Mouse (Mus musculus): ENCODE data around the gene Gm17655. TPM values are rescaled to one million over a fixed set of nuclear protein-coding genes. Genes with fewer than 3 reads are reported as not detected.
A peak's percentile ranks its signal among the peaks of the same experiment; 100 is the strongest.
"Not testable (repeated sequence)": the region's sequence is repeated elsewhere in the genome, so short reads cannot be mapped to it uniquely, and the experiment has no call there.

Gm17655 gene
- 5.5 and 6.4 TPM in 2 replicates for polyA plus RNA-seq (2014; fragmentation: Nextera tagmentation; extraction: Ambion mirVana)

DNA sequence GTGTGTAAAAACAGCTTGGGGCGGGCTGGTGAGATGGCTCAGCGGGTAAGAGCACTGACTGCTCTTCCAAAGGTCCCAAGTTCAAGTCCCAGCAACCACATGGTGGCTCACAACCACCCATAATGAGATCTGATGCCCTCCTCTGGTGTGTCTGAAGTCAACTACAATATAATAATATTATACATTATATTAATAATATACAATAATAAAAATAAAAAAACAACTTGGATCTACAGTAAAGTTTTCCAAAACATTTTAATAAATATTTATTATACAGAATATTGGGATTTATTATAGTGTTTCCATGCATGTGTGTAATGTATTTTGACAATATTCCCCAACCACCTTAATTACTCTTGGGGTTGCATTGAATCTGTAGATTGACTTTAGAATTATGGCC is at the start of gene Gm17655:
Gm17655 (minus strand) TSS at position 101 of the 400 bp plus-strand sequence.
- not testable (repeated sequence) for H3K9me3 ChIP-seq (ENCODE audit: control insufficient read depth, low read length); H3K36me3 ChIP-seq (ENCODE audit: control insufficient read depth, insufficient read depth, low read length); ATAC-seq (ENCODE audit: low FRiP score); H3K27ac ChIP-seq (ENCODE audit: low read depth, low read length); H3K4me3 ChIP-seq (ENCODE audit: low read depth, low read length); H3K9ac ChIP-seq (ENCODE audit: low read depth, low read length); H3K27me3 ChIP-seq (ENCODE audit: control insufficient read depth, insufficient read depth, low read length); DNase-seq (ENCODE audit: low spot score); H3K4me2 ChIP-seq (replicated peaks; ENCODE audit: low read depth, low read length); H3K4me1 ChIP-seq (replicated peaks; ENCODE audit: control insufficient read depth, insufficient read depth, low read length)
- 80% methylated on average over 2 of the region's 2 CpGs for WGBS

DNA sequence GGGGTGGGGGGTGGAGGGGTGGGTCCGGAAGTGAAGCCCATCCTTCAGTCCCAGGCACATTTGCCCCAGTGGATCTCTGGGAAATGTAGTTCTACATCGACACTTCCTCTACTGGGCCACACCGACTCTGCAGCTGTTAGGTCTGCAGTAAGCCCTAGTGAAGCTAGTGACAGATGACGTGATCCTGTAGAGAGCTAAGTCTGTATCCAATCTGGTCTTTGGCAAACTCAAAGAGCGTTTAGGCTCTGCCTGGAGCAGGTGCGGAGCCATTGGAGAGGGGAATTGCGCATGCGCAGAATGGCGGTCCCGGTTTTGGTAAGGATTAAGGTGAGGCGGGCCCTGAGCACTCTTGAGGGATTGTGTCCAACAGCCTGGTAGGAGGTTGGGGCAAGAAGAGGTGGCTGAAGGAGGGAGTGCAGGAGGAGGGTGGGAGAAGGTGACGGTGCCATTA is 37.7 kb upstream of the Gm17655 start, which contains the start of gene Zfp605:
Zfp605 (plus strand) TSS at position 102 of the 451 bp plus-strand sequence.
- Histone ChIP-seq H3K4me3 (ENCODE audit: low read depth, low read length) (peak within 1 kb of the TSS; percentile 53), H3K4me2 (replicated peaks; ENCODE audit: low read depth, low read length) (peak within 1 kb of the TSS; percentile 66), H3K9me3 (ENCODE audit: control insufficient read depth, low read length) (no peaks in the 10 kb centered on the region), H3K27ac (ENCODE audit: low read depth, low read length) (peak within 1 kb of the TSS; percentile 77), H3K27me3 (ENCODE audit: control insufficient read depth, insufficient read depth, low read length) (no peaks in the 10 kb centered on the region), H3K36me3 (ENCODE audit: control insufficient read depth, insufficient read depth, low read length) (peaks cover 10% of the 10 kb centered on the region), H3K4me1 (replicated peaks; ENCODE audit: control insufficient read depth, insufficient read depth, low read length) (0 out of 2 replicates have a peak, but pooled peaks cover 2% of the 10 kb centered on the region), H3K9ac (ENCODE audit: low read depth, low read length) (peak within 1 kb of the TSS; percentile 73)
- DNase-seq (ENCODE audit: low spot score) (peak; percentile 91), ATAC-seq (ENCODE audit: low FRiP score) (peak; percentile 61)
- WGBS: under 1% methylated on average over 12 of the region's 12 CpGs

DNA sequence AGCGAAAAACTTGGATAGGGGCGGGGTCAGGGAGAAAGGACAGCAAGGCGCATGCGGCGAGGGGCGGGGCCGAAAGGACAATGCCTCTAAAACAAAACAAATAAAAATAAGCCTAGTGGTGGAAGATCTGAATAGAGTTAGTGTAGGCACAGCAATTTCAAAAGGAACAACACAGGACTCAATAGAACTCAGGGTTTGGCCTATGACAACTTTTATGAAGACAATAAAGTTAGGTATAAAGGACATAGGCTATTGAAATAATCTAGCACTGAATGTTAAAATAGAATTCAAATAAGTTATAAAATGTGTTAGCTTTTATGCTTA is 36.0 kb upstream of the Gm17655 start:
- no peak for DNase-seq (ENCODE audit: low spot score)
- Histone ChIP-seq H3K4me3 (ENCODE audit: low read depth, low read length) (peak overlapping the region; percentile 82), H3K27ac (ENCODE audit: low read depth, low read length) (peak overlapping the region; percentile 93; the same call in 1 of the 2 replicates), H3K9me3 (ENCODE audit: control insufficient read depth, low read length) (no peaks in the 10 kb centered on the region), H3K27me3 (ENCODE audit: control insufficient read depth, insufficient read depth, low read length) (no peaks in the 10 kb centered on the region), H3K9ac (ENCODE audit: low read depth, low read length) (no peak overlapping the region), H3K4me1 (replicated peaks; ENCODE audit: control insufficient read depth, insufficient read depth, low read length) (0 out of 2 replicates have a peak, but pooled peaks cover 2% of the 10 kb centered on the region), H3K36me3 (ENCODE audit: control insufficient read depth, insufficient read depth, low read length) (peaks cover 27% of the 10 kb centered on the region), H3K4me2 (replicated peaks; ENCODE audit: low read depth, low read length) (peak overlapping the region; percentile 84; the same call in 1 of the 2 replicates)
- WGBS: 0% methylated on average over 7 of the region's 7 CpGs
- no peak for ATAC-seq (ENCODE audit: low FRiP score)

DNA sequence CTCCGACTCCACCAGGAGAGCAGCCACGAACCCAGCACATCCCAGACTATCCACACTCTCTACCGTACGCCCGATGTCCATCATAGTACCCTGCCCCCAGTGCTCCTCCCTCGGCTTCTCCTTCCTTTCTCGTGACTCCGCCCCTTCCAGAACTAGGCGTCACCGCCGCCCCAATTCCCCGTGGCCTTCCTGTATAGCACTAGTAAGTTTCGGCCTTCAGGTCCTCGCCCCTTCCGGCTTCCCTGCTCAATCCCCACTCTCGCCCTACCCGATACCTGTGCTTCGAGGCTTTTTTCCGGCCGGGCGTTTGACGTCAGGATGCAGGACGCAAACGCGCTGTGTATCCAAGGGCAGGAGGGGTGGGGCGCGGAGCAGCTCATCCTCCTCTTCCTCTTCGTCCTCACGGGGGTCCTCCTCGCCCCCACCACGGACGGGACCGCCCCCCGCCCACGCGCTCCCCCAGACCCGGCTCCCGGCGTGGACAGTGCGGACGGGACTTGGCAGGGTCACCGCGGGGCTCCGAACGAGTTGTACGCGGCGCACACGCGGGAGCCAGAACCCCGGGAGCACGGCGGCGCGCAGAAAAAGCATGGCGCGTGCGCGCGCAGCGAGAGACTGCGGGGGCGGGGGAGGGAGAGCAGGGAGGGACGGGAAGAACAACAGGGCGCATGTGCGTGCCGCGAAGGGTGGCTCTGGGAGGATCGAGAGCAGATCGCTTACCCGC is 35.4 kb upstream of the Gm17655 start, which contains the start of gene Gtpbp6:
Gtpbp6 (minus strand) TSS at position 617 of the 724 bp plus-strand sequence.
- H3K36me3 ChIP-seq (ENCODE audit: control insufficient read depth, insufficient read depth, low read length): peaks cover 29% of the 10 kb centered on the region

DNA sequence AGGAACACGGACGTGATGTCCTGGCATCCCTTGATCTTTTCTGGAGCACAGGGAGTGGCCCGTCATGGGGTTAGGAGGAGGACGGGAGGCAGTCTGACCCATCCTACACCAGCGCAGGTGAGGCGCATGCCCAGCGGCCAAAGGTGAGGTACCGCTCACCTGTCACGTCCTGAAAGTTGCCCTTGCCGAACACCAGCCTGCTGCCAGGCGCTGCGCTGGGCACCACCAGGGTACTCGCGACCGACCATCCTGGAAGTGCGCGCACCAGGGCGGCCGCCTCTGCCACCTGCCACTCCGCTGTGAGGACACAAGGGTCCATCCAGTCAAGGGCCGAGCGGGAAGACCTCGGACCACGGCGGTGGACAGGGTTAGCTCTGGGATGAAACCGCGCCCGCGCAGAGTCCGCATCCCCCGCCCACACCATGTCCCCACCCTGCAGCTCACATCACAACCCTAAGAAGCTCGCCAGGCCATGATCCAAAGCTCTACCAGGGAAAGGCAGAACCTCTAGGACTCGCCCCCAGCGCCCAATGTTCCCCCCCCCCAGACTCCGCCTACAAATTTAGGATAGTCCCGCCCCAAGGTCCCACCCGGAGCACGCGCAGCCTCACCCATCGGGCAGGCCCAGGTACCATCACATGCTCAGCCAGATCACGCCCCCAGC is 34.7 kb upstream of the Gm17655 start:
- Histone ChIP-seq H3K9me3 (ENCODE audit: control insufficient read depth, low read length) (no peaks in the 10 kb centered on the region), H3K36me3 (ENCODE audit: control insufficient read depth, insufficient read depth, low read length) (peaks cover 28% of the 10 kb centered on the region), H3K27ac (ENCODE audit: low read depth, low read length) (peak overlapping the region; percentile 93), H3K4me2 (replicated peaks; ENCODE audit: low read depth, low read length) (peak overlapping the region; percentile 84), H3K4me3 (ENCODE audit: low read depth, low read length) (peak overlapping the region; percentile 82), H3K4me1 (replicated peaks; ENCODE audit: control insufficient read depth, insufficient read depth, low read length) (0 out of 2 replicates have a peak, but pooled peaks cover 2% of the 10 kb centered on the region), H3K9ac (ENCODE audit: low read depth, low read length) (peak overlapping the region; percentile 71), H3K27me3 (ENCODE audit: control insufficient read depth, insufficient read depth, low read length) (no peaks in the 10 kb centered on the region)
- DNase-seq (ENCODE audit: low spot score) (no peak), ATAC-seq (ENCODE audit: low FRiP score) (peak; percentile 34)
- WGBS: 17% methylated on average over 39 of the region's 41 CpGs

More for the DNA sequence above, 35.4 kb upstream of the Gm17655 start, which contains the start of gene Gtpbp6:
- Histone ChIP-seq H3K27me3 (ENCODE audit: control insufficient read depth, insufficient read depth, low read length) (no peaks in the 10 kb centered on the region), H3K9me3 (ENCODE audit: control insufficient read depth, low read length) (no peaks in the 10 kb centered on the region), H3K4me1 (replicated peaks; ENCODE audit: control insufficient read depth, insufficient read depth, low read length) (0 out of 2 replicates have a peak, but pooled peaks cover 2% of the 10 kb centered on the region), H3K9ac (ENCODE audit: low read depth, low read length) (peak within 1 kb of the TSS; percentile 71), H3K4me3 (ENCODE audit: low read depth, low read length) (peak within 1 kb of the TSS; percentile 82), H3K4me2 (replicated peaks; ENCODE audit: low read depth, low read length) (peak within 1 kb of the TSS; percentile 84), H3K27ac (ENCODE audit: low read depth, low read length) (peak within 1 kb of the TSS; percentile 93)
- DNase-seq (ENCODE audit: low spot score) (peak; percentile 96), ATAC-seq (ENCODE audit: low FRiP score) (peak; percentile 86)
- under 1% methylated on average over 66 of the region's 71 CpGs for WGBS

GRCm38 (mm10) chr5:110106140-110106871 is 34.0 kb upstream of the Gm17655 start:
- Histone ChIP-seq H3K27me3 (ENCODE audit: control insufficient read depth, insufficient read depth, low read length) (peaks cover under 1% of the 10 kb centered on the region; the same call in 1 of the 2 replicates), H3K9ac (ENCODE audit: low read depth, low read length) (no peak overlapping the region), H3K4me3 (ENCODE audit: low read depth, low read length) (peak overlapping the region; percentile 82), H3K36me3 (ENCODE audit: control insufficient read depth, insufficient read depth, low read length) (peaks cover 28% of the 10 kb centered on the region), H3K27ac (ENCODE audit: low read depth, low read length) (no peak overlapping the region), H3K4me2 (replicated peaks; ENCODE audit: low read depth, low read length) (peak overlapping the region; percentile 84), H3K4me1 (replicated peaks; ENCODE audit: control insufficient read depth, insufficient read depth, low read length) (peaks cover 6% of the 10 kb centered on the region; the same call in 1 of the 2 replicates), H3K9me3 (ENCODE audit: control insufficient read depth, low read length) (no peaks in the 10 kb centered on the region)
- ATAC-seq (ENCODE audit: low FRiP score) (no peak), DNase-seq (ENCODE audit: low spot score) (no peak)
- WGBS: 93% methylated on average over 26 of the region's 26 CpGs

DNA sequence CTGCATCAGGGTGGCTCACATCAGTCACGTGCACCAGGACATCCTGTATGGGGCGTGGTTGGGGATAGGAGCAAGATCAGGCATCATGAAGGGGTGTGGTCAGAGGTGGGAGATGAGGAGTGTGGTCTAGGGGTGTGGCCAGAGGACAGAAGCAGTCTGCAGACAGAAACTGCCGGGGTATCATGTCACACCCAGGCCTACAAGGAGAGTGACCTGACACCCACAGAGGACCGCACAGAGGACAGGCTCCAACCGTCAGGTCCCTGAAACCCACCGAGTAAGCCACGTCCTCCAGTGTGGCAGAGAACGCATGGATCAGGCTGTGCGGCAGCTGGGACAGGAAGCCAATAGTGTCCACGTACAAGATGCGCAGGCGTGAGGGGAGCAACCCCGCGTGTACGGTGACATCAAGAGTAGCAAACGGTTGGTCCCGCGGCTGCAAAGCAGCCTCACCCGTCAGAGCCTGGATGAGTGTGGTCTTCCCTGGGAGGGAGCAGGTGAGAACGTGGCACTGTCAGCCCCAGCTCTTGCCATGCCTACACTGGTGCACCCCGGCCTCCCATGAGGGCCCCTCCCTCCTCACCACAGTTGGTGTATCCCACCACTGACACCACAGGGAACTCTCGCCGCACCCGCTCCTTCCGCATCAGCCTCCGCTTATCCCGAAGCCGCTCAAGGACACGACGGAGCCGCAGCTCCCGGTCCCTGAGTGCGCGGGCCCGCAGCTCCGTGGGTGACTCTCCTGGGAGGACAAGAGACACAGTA is 32.5 kb upstream of the Gm17655 start:
- Histone ChIP-seq H3K27me3 (ENCODE audit: control insufficient read depth, insufficient read depth, low read length) (peaks cover 5% of the 10 kb centered on the region; the same call in 1 of the 2 replicates), H3K4me2 (replicated peaks; ENCODE audit: low read depth, low read length) (no peak overlapping the region), H3K4me1 (replicated peaks; ENCODE audit: control insufficient read depth, insufficient read depth, low read length) (peaks cover 8% of the 10 kb centered on the region; the same call in 1 of the 2 replicates), H3K27ac (ENCODE audit: low read depth, low read length) (no peak overlapping the region), H3K9ac (ENCODE audit: low read depth, low read length) (no peak overlapping the region), H3K4me3 (ENCODE audit: low read depth, low read length) (no peak overlapping the region), H3K9me3 (ENCODE audit: control insufficient read depth, low read length) (no peaks in the 10 kb centered on the region), H3K36me3 (ENCODE audit: control insufficient read depth, insufficient read depth, low read length) (peaks cover 28% of the 10 kb centered on the region)
- WGBS: 96% methylated on average over 36 of the region's 36 CpGs
- ATAC-seq (ENCODE audit: low FRiP score) (no peak), DNase-seq (ENCODE audit: low spot score) (no peak)
